Mouse (Mus musculus) liver, postnatal 0 days (tissue): ENCODE data around the gene Actn4. TPM values are rescaled to one million over a fixed set of nuclear protein-coding genes. Genes with fewer than 3 reads are reported as not detected.

Experiments
- ATAC-seq: fragments of 200-750 bp; cut with Nextera tagmentation; 2 replicates; pipeline ENCODE4 v1.8.0; 2017; ENCODE audit warnings: mild to moderate bottlenecking, moderate library complexity
- DNase-seq: peaks from one replicate; pipeline ENCODE4 v3.0.0-alpha.2; 2016
- H3K27ac ChIP-seq: fragments of 300-500 bp; sonication (generic); 2 replicates; pipeline ENCODE4 v1.5.1; 2014; ENCODE audit warnings: antibody characterized with exemption, moderate library complexity, mild to moderate bottlenecking, low read depth
- H3K27me3 ChIP-seq: fragments of 300-500 bp; sonication (generic); 2 replicates; pipeline ENCODE4 v1.6.1; 2014; ENCODE audit warnings: low read length, control low read depth, mixed read lengths; ENCODE audit not compliant: insufficient read depth
- H3K36me3 ChIP-seq: fragments of 300-500 bp; sonication (generic); replicated peaks from 2 replicates; pipeline ENCODE4 v1.6.1; 2014; ENCODE audit warnings: mild to moderate bottlenecking, control low read depth, low read length, moderate library complexity, mixed read lengths; ENCODE audit not compliant: insufficient read depth
- H3K4me1 ChIP-seq: fragments of 300-500 bp; sonication (generic); 2 replicates; pipeline ENCODE4 v1.6.1; 2014; ENCODE audit warnings: antibody characterized with exemption, mild to moderate bottlenecking, control low read depth; ENCODE audit not compliant: insufficient read depth
- H3K4me2 ChIP-seq: fragments of 300-500 bp; sonication (generic); 2 replicates; pipeline ENCODE4 v1.6.1; 2014; ENCODE audit warnings: low read depth, mild to moderate bottlenecking, low read length, moderate library complexity, mixed read lengths
- H3K4me3 ChIP-seq: fragments of 300-500 bp; sonication (generic); 2 replicates; pipeline ENCODE4 v1.5.1; 2014; ENCODE audit warnings: low read depth, low read length
- H3K9ac ChIP-seq: fragments of 300-500 bp; sonication (generic); replicated peaks from 2 replicates; pipeline ENCODE4 v1.6.1; 2014; ENCODE audit warnings: mild to moderate bottlenecking, moderate library complexity
- H3K9me3 ChIP-seq: fragments of 300-500 bp; sonication (generic); 2 replicates; pipeline ENCODE4 v1.6.1; 2016; ENCODE audit warnings: mild to moderate bottlenecking, control low read depth, low read length, mixed read lengths
- CTCF ChIP-seq: sonication (generic); IDR thresholded peaks from 2 replicates; pipeline ENCODE4 v1.5.1; 2016; ENCODE audit warnings: antibody characterized with exemption, low read depth
- EP300 ChIP-seq: IDR thresholded peaks from 2 replicates; pipeline ENCODE4 v1.6.1; 2016; ENCODE audit warnings: antibody characterized with exemption, low read depth, mild to moderate bottlenecking
- WGBS: fragments of 180-500 bp; shearing (Covaris S2); extraction: QIAGEN DNeasy Blood & Tissue Kit; methylation state at CpG from one replicate; pipeline ENCODE4 v1.1.7; 2014; ENCODE audit not compliant: insufficient replicate concordance; 5-methylcytosine and 5-hydroxymethylcytosine counted together
- polyA plus RNA-seq: library from polyadenylated mRNA; unstranded; fragments of >200 nt; fragmentation: Nextera tagmentation; extraction: Ambion mirVana; gene quantifications from 2 replicates; pipeline ENCODE4 v1.2.1, GENCODE M21; 2015

The Actn4 gene
- polyA plus RNA-seq, 1 experiment from 2014 or later = 81.2 TPM

GRCm38 (mm10) chr7:28983141-28983564 lies 21.0 kb upstream of the Actn4 start:
- 22% methylated on average over 11 of the region's 11 CpGs for WGBS
- Histone ChIP-seq H3K9me3 (no peaks in the 10 kb centered on the region), H3K36me3 (peaks cover 13% of the 10 kb centered on the region), H3K27ac (peak overlapping the region; percentile 91), H3K9ac (peak overlapping the region; percentile 70), H3K4me1 (peaks cover 21% of the 10 kb centered on the region), H3K27me3 (no peaks in the 10 kb centered on the region), H3K4me3 (peak overlapping the region; percentile 82), H3K4me2 (peak overlapping the region; percentile 90)
- DNase-seq (no peak), ATAC-seq (no peak)
- no peak for TF ChIP-seq CTCF

GRCm38 (mm10) chr7:28982274-28983013 lies 20.3 kb upstream of the Actn4 start:
- peak; percentile 74 for DNase-seq

GRCm38 (mm10) chr7:28981651-28982273 lies 19.6 kb upstream of the Actn4 start, which contains the start of the genes Eif3k and Map4k1:
Gene Eif3k, minus strand, starts transcription at chr7:28981864.
Gene Map4k1, plus strand, starts transcription at chr7:28982050.
- peak within 1 kb of the TSS; percentile 92 for H3K27ac ChIP-seq
- H3K36me3 ChIP-seq = peaks cover 26% of the 10 kb centered on the region
- TF ChIP-seq EP300 (peak; percentile 63; the same call in 1 of the 2 replicates), CTCF (no peak)
- under 1% methylated on average over 36 of the region's 36 CpGs for WGBS
- H3K9me3 ChIP-seq = no peaks in the 10 kb centered on the region
- DNase-seq (peak; percentile 94), ATAC-seq (peak; percentile 92)
- H3K4me2 ChIP-seq = peak within 1 kb of the TSS; percentile 96
- peak within 1 kb of the TSS; percentile 82 for H3K9ac ChIP-seq
- peak within 1 kb of the TSS; percentile 82 for H3K4me3 ChIP-seq
- no peaks in the 10 kb centered on the region for H3K27me3 ChIP-seq
- peaks cover 21% of the 10 kb centered on the region for H3K4me1 ChIP-seq

More at GRCm38 (mm10) chr7:28982274-28983013, 20.3 kb upstream of the Actn4 start:
- peak overlapping the region; percentile 70 for H3K9ac ChIP-seq
- peaks cover 21% of the 10 kb centered on the region for H3K4me1 ChIP-seq
- no peaks in the 10 kb centered on the region for H3K27me3 ChIP-seq
- H3K27ac ChIP-seq = peak overlapping the region; percentile 91
- 7% methylated on average over 19 of the region's 19 CpGs for WGBS
- TF ChIP-seq EP300 = no peak
- TF ChIP-seq CTCF = no peak
- peak; percentile 34 for ATAC-seq
- peaks cover 20% of the 10 kb centered on the region for H3K36me3 ChIP-seq
- peak overlapping the region; percentile 90 for H3K4me2 ChIP-seq
- H3K9me3 ChIP-seq = no peaks in the 10 kb centered on the region
- H3K4me3 ChIP-seq = peak overlapping the region; percentile 82

- peak; percentile 40 for DNase-seq
- WGBS = 80% methylated on average over 9 of the region's 9 CpGs
- Histone ChIP-seq H3K27ac (no peak overlapping the region), H3K9ac (no peak overlapping the region), H3K27me3 (no peaks in the 10 kb centered on the region), H3K4me3 (no peak overlapping the region), H3K9me3 (no peaks in the 10 kb centered on the region), H3K4me1 (peaks cover 11% of the 10 kb centered on the region), H3K4me2 (no peak overlapping the region), H3K36me3 (peaks cover 43% of the 10 kb centered on the region)
- no peak for ATAC-seq
- no peak for TF ChIP-seq EP300
- no peak for TF ChIP-seq CTCF
Observed at GRCm38 (mm10) chr7:28977556-28977955, 15.4 kb upstream of the Actn4 start.

- peaks cover 45% of the 10 kb centered on the region for H3K36me3 ChIP-seq
- no peaks in the 10 kb centered on the region for H3K27me3 ChIP-seq
Observed at GRCm38 (mm10) chr7:28973025-28973424, 10.9 kb upstream of the Actn4 start.

GRCm38 (mm10) chr7:28972542-28972985 lies 10.4 kb upstream of the Actn4 start:
- Histone ChIP-seq H3K27me3 (no peaks in the 10 kb centered on the region), H3K27ac (no peak overlapping the region), H3K9me3 (no peaks in the 10 kb centered on the region), H3K4me1 (no peaks in the 10 kb centered on the region), H3K4me2 (no peak overlapping the region), H3K36me3 (peaks cover 40% of the 10 kb centered on the region), H3K9ac (0 out of 2 replicates have a peak overlapping the region, but pooled peaks have one; percentile 23), H3K4me3 (no peak overlapping the region)
- ATAC-seq = 0 out of 2 replicates have a peak, but pooled peaks have one; percentile 37
- DNase-seq = peak; percentile 88
- TF ChIP-seq EP300 (no peak), CTCF (peak; percentile 90)
- WGBS = 67% methylated on average over 8 of the region's 8 CpGs

More at GRCm38 (mm10) chr7:28973025-28973424, 10.9 kb upstream of the Actn4 start:
- Histone ChIP-seq H3K4me2 (no peak overlapping the region), H3K4me1 (no peaks in the 10 kb centered on the region), H3K9me3 (no peaks in the 10 kb centered on the region), H3K4me3 (no peak overlapping the region), H3K27ac (no peak overlapping the region), H3K9ac (no peak overlapping the region)
- no peak for DNase-seq
- no peak for TF ChIP-seq EP300
- TF ChIP-seq CTCF = peak; percentile 32; the same call in 1 of the 2 replicates
- 75% methylated on average over 8 of the region's 8 CpGs for WGBS
- ATAC-seq = no peak
